8 mouse cellular contexts compared by ENCODE assay signal in genomic region chrX:142682176-142682820, GRCm38 (mm10). TPM values are rescaled to one million over a fixed set of nuclear protein-coding genes. Genes with fewer than 3 reads are reported as not detected.
DNase-seq lines count a peak whose midpoint lies in the region; TF ChIP-seq lines count a peak whose summit lies in the region.

No protein-coding gene starts in this region.

- peak overlapping the region; percentile 17 for H3ac ChIP-seq in myocyte (ENCODE audit: control insufficient read depth, insufficient read length)

- WGBS in embryonic facial prominence, embryonic 10.5 days: 16% methylated on average over 28 of the region's 28 CpGs
- 22% methylated on average over 28 of the region's 28 CpGs for WGBS in hindbrain, embryonic 10.5 days

- H3K9me3 ChIP-seq in embryonic facial prominence, embryonic 10.5 days: no peaks in the 10 kb centered on the region
- no peaks in the 10 kb centered on the region for H3K9me3 ChIP-seq in hindbrain, embryonic 10.5 days

- H3K4me3 ChIP-seq in embryonic facial prominence, embryonic 10.5 days: peak overlapping the region; percentile 69
- peak overlapping the region; percentile 65 for H3K4me3 ChIP-seq in hindbrain, embryonic 10.5 days
- H3K4me3 ChIP-seq in myocyte: peak overlapping the region; percentile 34

- peaks cover 10% of the 10 kb centered on the region for H3K79me2 ChIP-seq in myocyte (ENCODE audit: control insufficient read depth, insufficient read depth)

- peak overlapping the region; percentile 58 for H3K4me2 ChIP-seq in myocyte (ENCODE audit: low read depth)

- H3K27ac ChIP-seq in embryonic facial prominence, embryonic 10.5 days (replicated peaks): peak overlapping the region; percentile 94
- peak overlapping the region; percentile 94 for H3K27ac ChIP-seq in hindbrain, embryonic 10.5 days

- H3K27me3 ChIP-seq in embryonic facial prominence, embryonic 10.5 days (replicated peaks; ENCODE audit: low read depth, poor library complexity, severe bottlenecking): peaks cover 93% of the 10 kb centered on the region
- H3K27me3 ChIP-seq in hindbrain, embryonic 10.5 days (ENCODE audit: insufficient read depth, poor library complexity, severe bottlenecking): peaks cover 61% of the 10 kb centered on the region
- H3K27me3 ChIP-seq in myocyte (ENCODE audit: control insufficient read depth, insufficient read depth, insufficient read length): no peaks in the 10 kb centered on the region

- no peaks in the 10 kb centered on the region for H3K36me3 ChIP-seq in embryonic facial prominence, embryonic 10.5 days (replicated peaks)
- no peaks in the 10 kb centered on the region for H3K36me3 ChIP-seq in hindbrain, embryonic 10.5 days
- no peaks in the 10 kb centered on the region for H3K36me3 ChIP-seq in myocyte (ENCODE audit: control insufficient read depth, insufficient read depth)

- DNase-seq in ovary, postnatal 36 days (ENCODE audit: low spot score): peak; percentile 18
- DNase-seq in ovary, adult 18-20 months (ENCODE audit: low spot score): no peak
- no peak for DNase-seq in embryonic facial prominence, embryonic 10.5 days (ENCODE audit: low spot score)
- DNase-seq in hindbrain, embryonic 10.5 days (ENCODE audit: low spot score): no peak
- DNase-seq in liver: peak; percentile 20
- peak; percentile 24 to 31 for DNase-seq in thymus, postnatal 36 days
- DNase-seq in embryo, embryonic 10 days (ENCODE audit: low spot score): no peak

- H3K4me1 ChIP-seq in embryonic facial prominence, embryonic 10.5 days: peaks cover 55% of the 10 kb centered on the region
- H3K4me1 ChIP-seq in hindbrain, embryonic 10.5 days (replicated peaks): peaks cover 57% of the 10 kb centered on the region

- no peak for TF ChIP-seq POLR2A in myocyte (IDR thresholded peaks at IDR 0.05; ENCODE audit: insufficient read length, low read depth)

TF ChIP-seq in myocyte, 11 proteins besides CTCF, POLR2A, EP300 and RAD21:
- no peak for TF ChIP-seq SRF (IDR thresholded peaks at IDR 0.05; ENCODE audit: control insufficient read depth, insufficient read length, low read depth)

RNA-seq across cellular contexts. Expression of gene Tmem164, which starts 1.1 kb away (rescaled TPM):
- 72.9 and 77.6 TPM in 2 replicates for polyA plus RNA-seq in embryonic facial prominence, embryonic 10.5 days (2016; fragmentation: Nextera tagmentation; extraction: Ambion mirVana)
- 42.9 and 60.9 TPM in 2 replicates for polyA plus RNA-seq in hindbrain, embryonic 10.5 days (2016; fragmentation: Nextera tagmentation; extraction: Ambion mirVana)
- 14.5 TPM for polyA plus RNA-seq in myocyte (2012; fragmentation: generic; extraction: Trizol)

Comparison
In these comparisons a context has a peak if more than half of its experiments do, and no peak if none do; other contexts are left out.
1. DNase-seq: peak in ovary, postnatal 36 days (single experiment), liver (single experiment) and thymus, postnatal 36 days (2 of 2); none in ovary, adult 18-20 months (single experiment), embryonic facial prominence, embryonic 10.5 days (single experiment), hindbrain, embryonic 10.5 days (single experiment) and embryo, embryonic 10 days (single experiment).
2. Peak in every context shown above with its lines, with median percentiles within 50 percentile points of each other: H3K4me3 ChIP-seq.